Mouse (Mus musculus) brain, embryonic 14.5 days (tissue): ENCODE data around the gene Ltbp1.
A peak's percentile ranks its signal among the peaks of the same experiment; 100 is the strongest.

Experiments
- CTCF ChIP-seq: fragments of 200-500 bp; IDR thresholded peaks from 2 replicates; pipeline ENCODE4 v1.5.1; 2012; ENCODE audit warnings: inconsistent platforms, mild to moderate bottlenecking, moderate library complexity, borderline replicate concordance; ENCODE audit not compliant: insufficient read depth, insufficient read length; ENCODE audit errors: extremely low read depth
- POLR2A ChIP-seq: fragments of 200-500 bp; IDR thresholded peaks from 2 replicates; pipeline ENCODE4 v1.6.1; 2012; ENCODE audit warnings: mild to moderate bottlenecking, inconsistent platforms, borderline replicate concordance; ENCODE audit not compliant: poor library complexity, insufficient read depth, insufficient read length, severe bottlenecking; ENCODE audit errors: extremely low read depth

DNA sequence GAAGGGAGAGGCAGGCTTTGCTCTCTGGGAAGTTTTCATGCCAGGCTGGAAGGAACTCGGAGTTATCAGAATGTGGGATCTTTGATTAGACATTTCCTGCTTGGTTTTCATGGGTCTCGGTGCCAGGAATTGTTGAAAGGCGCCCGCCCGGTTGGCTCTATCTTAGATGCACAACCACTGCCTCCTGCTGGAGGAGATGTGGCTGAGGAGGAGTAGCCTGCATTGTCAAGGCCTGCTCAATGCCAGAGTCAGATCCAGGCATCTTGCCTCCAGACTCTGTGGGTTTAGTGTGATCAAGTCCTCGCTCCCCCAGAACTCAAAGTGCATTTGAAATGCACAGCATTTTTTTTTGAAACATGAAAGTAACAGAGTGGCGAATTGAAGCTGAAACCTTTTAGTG, 364.0 kb downstream of the Ltbp1 start:
- peak; percentile 33; the same call in 1 of the 2 replicates for TF ChIP-seq CTCF
- no peak for TF ChIP-seq POLR2A
